Mouse (Mus musculus): ENCODE data around the gene Mob3b. TPM values are rescaled to one million over a fixed set of nuclear protein-coding genes. Genes with fewer than 3 reads are reported as not detected.

Gene Mob3b
- polyA plus RNA-seq, 1 experiment from 2014 or later, result 3.6 TPM

GRCm38 (mm10) chr4:35084060-35084459 is 73.2 kb downstream of the Mob3b start:
- no peak overlapping the region for H3K27ac ChIP-seq (replicated peaks)
- H3K36me3 ChIP-seq, result no peaks in the 10 kb centered on the region
- no peak overlapping the region for H3K9ac ChIP-seq
- H3K4me3 ChIP-seq, result no peak overlapping the region
- ATAC-seq (ENCODE audit: low read depth), result no peak
- H3K27me3 ChIP-seq, result no peaks in the 10 kb centered on the region
- no peak overlapping the region for H3K4me2 ChIP-seq
- no peaks in the 10 kb centered on the region for H3K9me3 ChIP-seq
- WGBS, result 89% methylated on average over 8 of the region's 8 CpGs
- H3K4me1 ChIP-seq (replicated peaks), result no peaks in the 10 kb centered on the region

GRCm38 (mm10) chr4:35082476-35083114 is 74.7 kb downstream of the Mob3b start:
- Histone ChIP-seq H3K27me3 (no peaks in the 10 kb centered on the region), H3K36me3 (no peaks in the 10 kb centered on the region), H3K4me1 (replicated peaks) (no peaks in the 10 kb centered on the region), H3K27ac (replicated peaks) (no peak overlapping the region), H3K9me3 (no peaks in the 10 kb centered on the region), H3K9ac (no peak overlapping the region), H3K4me2 (no peak overlapping the region), H3K4me3 (no peak overlapping the region)
- ATAC-seq (ENCODE audit: low read depth), result no peak
- 87% methylated on average over 10 of the region's 10 CpGs for WGBS

GRCm38 (mm10) chr4:35080285-35080684 is 77.0 kb downstream of the Mob3b start:
- 92% methylated on average over 6 of the region's 6 CpGs for WGBS
- no peaks in the 10 kb centered on the region for H3K4me1 ChIP-seq (replicated peaks)
- ATAC-seq (ENCODE audit: low read depth), result no peak

GRCm38 (mm10) chr4:35068739-35069138 is 88.5 kb downstream of the Mob3b start:
- H3K4me3 ChIP-seq, result no peak overlapping the region
- H3K4me2 ChIP-seq, result no peak overlapping the region
- 68% methylated on average over 4 of the region's 4 CpGs for WGBS
- no peaks in the 10 kb centered on the region for H3K36me3 ChIP-seq
- H3K9ac ChIP-seq, result no peak overlapping the region
- peaks cover 18% of the 10 kb centered on the region for H3K4me1 ChIP-seq (replicated peaks)
- no peak overlapping the region for H3K27ac ChIP-seq (replicated peaks)
- no peaks in the 10 kb centered on the region for H3K27me3 ChIP-seq
- no peaks in the 10 kb centered on the region for H3K9me3 ChIP-seq
- no peak for ATAC-seq (ENCODE audit: low read depth)

More at GRCm38 (mm10) chr4:35080285-35080684, 77.0 kb downstream of the Mob3b start:
- Histone ChIP-seq H3K4me3 (no peak overlapping the region), H3K27me3 (no peaks in the 10 kb centered on the region), H3K27ac (replicated peaks) (no peak overlapping the region), H3K4me2 (no peak overlapping the region), H3K9me3 (no peaks in the 10 kb centered on the region), H3K36me3 (no peaks in the 10 kb centered on the region), H3K9ac (no peak overlapping the region)

DNA sequence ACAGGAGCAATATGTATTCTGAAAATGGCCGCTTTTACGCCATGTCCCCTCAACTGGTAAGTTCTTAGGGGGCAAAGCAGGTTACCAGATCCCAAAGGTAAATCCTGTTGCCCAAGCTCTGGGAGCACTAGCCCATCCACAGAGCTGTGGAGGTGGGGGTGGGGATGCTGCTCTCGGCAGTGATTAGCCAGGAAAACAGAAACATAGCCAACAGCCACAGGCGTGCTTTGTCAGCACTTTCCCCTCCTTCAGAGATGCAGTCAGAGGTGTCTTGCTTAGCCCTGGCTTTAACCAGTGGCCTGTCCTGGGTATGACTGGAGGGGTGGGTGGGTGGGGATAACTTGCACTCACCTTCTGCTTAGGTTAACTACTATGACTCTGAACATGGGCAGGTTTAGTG is 91.1 kb downstream of the Mob3b start:
- WGBS, result 73% methylated on average over 4 of the region's 4 CpGs

GRCm38 (mm10) chr4:35065075-35065838 is 92.0 kb downstream of the Mob3b start:
- WGBS, result 31% methylated on average over 15 of the region's 15 CpGs
- Histone ChIP-seq H3K36me3 (no peaks in the 10 kb centered on the region), H3K9me3 (no peaks in the 10 kb centered on the region), H3K4me1 (replicated peaks) (peaks cover 18% of the 10 kb centered on the region), H3K4me2 (peak overlapping the region; percentile 28), H3K27me3 (no peaks in the 10 kb centered on the region), H3K27ac (replicated peaks) (no peak overlapping the region), H3K9ac (no peak overlapping the region), H3K4me3 (no peak overlapping the region)
- peak; percentile 64 for ATAC-seq (ENCODE audit: low read depth)

More for the DNA sequence above, 91.1 kb downstream of the Mob3b start:
- no peaks in the 10 kb centered on the region for H3K9me3 ChIP-seq
- H3K36me3 ChIP-seq, result no peaks in the 10 kb centered on the region
- no peak overlapping the region for H3K9ac ChIP-seq
- H3K4me2 ChIP-seq, result no peak overlapping the region
- no peak for ATAC-seq (ENCODE audit: low read depth)
- H3K4me1 ChIP-seq (replicated peaks), result peaks cover 18% of the 10 kb centered on the region
- H3K27me3 ChIP-seq, result no peaks in the 10 kb centered on the region
- H3K4me3 ChIP-seq, result no peak overlapping the region
- H3K27ac ChIP-seq (replicated peaks), result no peak overlapping the region

GRCm38 (mm10) chr4:35063146-35063719 is 94.1 kb downstream of the Mob3b start:
- H3K27ac ChIP-seq (replicated peaks), result no peak overlapping the region
- H3K9me3 ChIP-seq, result no peaks in the 10 kb centered on the region
- H3K36me3 ChIP-seq, result no peaks in the 10 kb centered on the region
- H3K4me3 ChIP-seq, result no peak overlapping the region
- H3K27me3 ChIP-seq, result no peaks in the 10 kb centered on the region
- H3K4me1 ChIP-seq (replicated peaks), result peaks cover 18% of the 10 kb centered on the region
- no peak for ATAC-seq (ENCODE audit: low read depth)
- H3K9ac ChIP-seq, result no peak overlapping the region
- no peak overlapping the region for H3K4me2 ChIP-seq
- WGBS, result 64% methylated on average over 7 of the region's 7 CpGs

DNA sequence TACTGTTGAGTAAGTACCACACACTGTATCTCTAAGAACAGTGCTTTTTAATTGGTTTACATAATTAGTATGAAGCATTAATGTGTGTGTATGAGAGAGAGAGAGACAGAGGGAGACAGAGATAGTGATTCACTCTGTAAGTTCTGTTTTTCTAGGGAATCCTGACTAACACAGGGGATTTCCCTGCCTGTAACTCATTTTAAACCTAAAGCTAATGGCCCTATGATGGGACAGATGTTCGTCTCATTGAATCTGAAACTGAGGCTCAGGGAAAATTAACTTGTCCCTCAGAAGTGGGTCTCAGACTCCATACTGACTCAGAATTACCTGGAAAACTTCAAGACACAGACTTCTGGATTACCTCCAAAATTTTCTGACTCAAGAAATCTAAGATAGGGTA is 96.3 kb downstream of the Mob3b start:
- Histone ChIP-seq H3K4me3 (no peak overlapping the region), H3K4me2 (no peak overlapping the region), H3K9me3 (no peaks in the 10 kb centered on the region), H3K4me1 (replicated peaks) (peaks cover 15% of the 10 kb centered on the region), H3K36me3 (no peaks in the 10 kb centered on the region), H3K27ac (replicated peaks) (no peak overlapping the region), H3K9ac (no peak overlapping the region), H3K27me3 (no peaks in the 10 kb centered on the region)
- no peak for ATAC-seq (ENCODE audit: low read depth)
- WGBS, result 48% methylated on average over 1 of the region's 1 CpGs

DNA sequence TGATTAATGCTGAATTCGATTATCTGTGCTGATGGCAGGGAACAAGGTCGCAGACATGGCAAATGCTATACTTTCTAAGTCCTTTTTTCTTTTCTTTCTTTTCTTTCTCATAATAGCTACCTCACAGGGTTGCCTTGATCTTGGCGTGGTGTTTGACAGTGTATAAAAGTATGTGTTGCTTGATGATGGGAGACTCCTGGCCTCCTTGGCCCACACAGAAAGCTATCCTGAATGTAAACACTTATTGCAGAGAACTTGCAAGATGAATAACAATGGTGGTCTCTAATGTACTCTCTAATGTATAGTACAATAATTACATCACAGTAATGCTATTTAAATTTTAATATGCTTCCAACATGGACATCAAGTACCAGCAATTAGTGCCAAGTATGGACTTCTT is 96.9 kb downstream of the Mob3b start:
- no peak for ATAC-seq (ENCODE audit: low read depth)
- 90% methylated on average over 3 of the region's 3 CpGs for WGBS
- H3K9me3 ChIP-seq, result no peaks in the 10 kb centered on the region
- no peak overlapping the region for H3K4me2 ChIP-seq
- no peaks in the 10 kb centered on the region for H3K27me3 ChIP-seq
- H3K4me3 ChIP-seq, result no peak overlapping the region
- H3K36me3 ChIP-seq, result no peaks in the 10 kb centered on the region
- H3K9ac ChIP-seq, result no peak overlapping the region
- peaks cover 10% of the 10 kb centered on the region for H3K4me1 ChIP-seq (replicated peaks)
- no peak overlapping the region for H3K27ac ChIP-seq (replicated peaks)

DNA sequence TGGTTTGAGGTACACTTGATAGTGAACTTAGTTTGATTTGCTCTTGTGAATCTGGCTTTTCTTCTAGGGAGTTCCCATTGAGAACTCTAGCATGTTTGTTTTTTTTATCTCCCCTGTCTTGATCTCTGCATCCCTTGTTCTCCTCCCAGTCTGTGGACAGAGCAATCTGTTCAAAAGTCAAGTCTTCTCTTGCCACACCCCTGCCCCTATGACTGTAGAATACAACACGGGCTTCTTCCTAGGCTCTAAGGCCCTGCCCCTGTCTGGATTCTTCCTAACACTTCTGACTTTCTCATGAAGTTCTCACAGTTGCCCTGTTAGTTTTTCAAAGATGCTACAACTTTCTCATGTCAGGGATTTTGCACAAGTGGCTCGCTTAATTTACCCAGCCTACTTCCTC is 102.9 kb downstream of the Mob3b start:
- H3K27me3 ChIP-seq, result no peaks in the 10 kb centered on the region
- H3K4me1 ChIP-seq (replicated peaks), result peaks cover 21% of the 10 kb centered on the region
- no peak overlapping the region for H3K9ac ChIP-seq
- no peak overlapping the region for H3K4me3 ChIP-seq
- no peak overlapping the region for H3K27ac ChIP-seq (replicated peaks)
- H3K9me3 ChIP-seq, result no peaks in the 10 kb centered on the region
- H3K4me2 ChIP-seq, result no peak overlapping the region
- no peak for ATAC-seq (ENCODE audit: low read depth)
- 82% methylated on average over 2 of the region's 2 CpGs for WGBS
- no peaks in the 10 kb centered on the region for H3K36me3 ChIP-seq

GRCm38 (mm10) chr4:35052174-35052942 is 104.9 kb downstream of the Mob3b start:
- H3K9me3 ChIP-seq, result no peaks in the 10 kb centered on the region
- no peak overlapping the region for H3K4me2 ChIP-seq
- H3K27ac ChIP-seq (replicated peaks), result peak overlapping the region; percentile 52; the same call in 1 of the 2 replicates
- no peaks in the 10 kb centered on the region for H3K36me3 ChIP-seq
- H3K9ac ChIP-seq, result no peak overlapping the region
- WGBS, result 44% methylated on average over 6 of the region's 6 CpGs
- H3K27me3 ChIP-seq, result no peaks in the 10 kb centered on the region
- no peak overlapping the region for H3K4me3 ChIP-seq
- peaks cover 21% of the 10 kb centered on the region for H3K4me1 ChIP-seq (replicated peaks)
- ATAC-seq (ENCODE audit: low read depth), result peak; percentile 74

- no peak overlapping the region for H3K4me2 ChIP-seq
- no peaks in the 10 kb centered on the region for H3K9me3 ChIP-seq
- H3K4me3 ChIP-seq, result no peak overlapping the region
- H3K9ac ChIP-seq, result no peak overlapping the region
- no peak for ATAC-seq (ENCODE audit: low read depth)
- H3K36me3 ChIP-seq, result no peaks in the 10 kb centered on the region
- WGBS, result 61% methylated on average over 7 of the region's 7 CpGs
- H3K27ac ChIP-seq (replicated peaks), result 0 out of 2 replicates have a peak overlapping the region, but pooled peaks have one; percentile 14
- H3K27me3 ChIP-seq, result no peaks in the 10 kb centered on the region
- peaks cover 21% of the 10 kb centered on the region for H3K4me1 ChIP-seq (replicated peaks)
Measured at GRCm38 (mm10) chr4:35051152-35051551, 106.1 kb downstream of the Mob3b start.
